Mouse (Mus musculus) embryonic facial prominence, embryonic 11.5 days (tissue): ENCODE results near the gene Msi2. TPM values are rescaled to one million over a fixed set of nuclear protein-coding genes. Genes with fewer than 3 reads are reported as not detected.
A peak's percentile ranks its signal among the peaks of the same experiment; 100 is the strongest.

ENCODE experiments used
- ATAC-seq: fragments of 200-750 bp; cut with Nextera tagmentation; replicated peaks from 2 replicates; pipeline ENCODE4 v1.8.0; 2017; ENCODE audit warnings: low read depth; ENCODE audit not compliant: insufficient number of reproducible peaks, low FRiP score, low TSS enrichment
- DNase-seq: peaks from one replicate; pipeline ENCODE4 v3.0.0-alpha.2; 2015; ENCODE audit warnings: low spot score
- H3K27ac ChIP-seq: fragments of 300-500 bp; sonication (generic); replicated peaks from 2 replicates; pipeline ENCODE4 v1.5.1; 2014; ENCODE audit warnings: mild to moderate bottlenecking, low read depth, low read length, control low read depth
- H3K27me3 ChIP-seq: fragments of 300-500 bp; sonication (generic); 2 replicates; pipeline ENCODE4 v1.6.1; 2014; ENCODE audit warnings: mild to moderate bottlenecking, low read length, moderate library complexity, mixed read lengths; ENCODE audit not compliant: control insufficient read depth, insufficient read depth
- H3K36me3 ChIP-seq: fragments of 300-500 bp; sonication (generic); replicated peaks from 2 replicates; pipeline ENCODE4 v1.6.1; 2014; ENCODE audit warnings: low read depth, mild to moderate bottlenecking, low read length, moderate library complexity, mixed read lengths; ENCODE audit not compliant: control insufficient read depth, insufficient read depth
- H3K4me1 ChIP-seq: fragments of 300-500 bp; sonication (generic); 2 replicates; pipeline ENCODE4 v1.6.1; 2014; ENCODE audit warnings: low read length, mixed read lengths; ENCODE audit not compliant: control insufficient read depth, insufficient read depth
- H3K4me2 ChIP-seq: fragments of 300-500 bp; sonication (generic); 2 replicates; pipeline ENCODE4 v1.6.1; 2014; ENCODE audit warnings: low read depth, mild to moderate bottlenecking, control low read depth, low read length, moderate library complexity
- H3K4me3 ChIP-seq: fragments of 300-500 bp; sonication (generic); 2 replicates; pipeline ENCODE4 v1.5.1; 2014; ENCODE audit warnings: low read depth, low read length, control low read depth
- H3K9ac ChIP-seq: fragments of 300-500 bp; sonication (generic); replicated peaks from 2 replicates; pipeline ENCODE4 v1.6.1; 2014; ENCODE audit warnings: mild to moderate bottlenecking, control low read depth, low read length
- H3K9me3 ChIP-seq: fragments of 300-500 bp; sonication (generic); replicated peaks from 2 replicates; pipeline ENCODE4 v1.6.1; 2016; ENCODE audit warnings: mild to moderate bottlenecking, low read length, inconsistent platforms, mixed read lengths; ENCODE audit not compliant: control insufficient read depth
- WGBS: fragments of 180-500 bp; shearing (Covaris S2); extraction: QIAGEN DNeasy Blood & Tissue Kit; methylation state at CpG from one replicate; pipeline ENCODE4 v1.1.7; 2014; 5-methylcytosine and 5-hydroxymethylcytosine counted together
- polyA plus RNA-seq: library from polyadenylated mRNA; unstranded; fragments of >200 nt; fragmentation: Nextera tagmentation; extraction: Ambion mirVana; gene quantifications from 2 replicates; pipeline ENCODE4 v1.2.1, GENCODE M21; 2014

Msi2 gene
- polyA plus RNA-seq, 1 experiment from 2014 or later: 13.4 TPM

DNA sequence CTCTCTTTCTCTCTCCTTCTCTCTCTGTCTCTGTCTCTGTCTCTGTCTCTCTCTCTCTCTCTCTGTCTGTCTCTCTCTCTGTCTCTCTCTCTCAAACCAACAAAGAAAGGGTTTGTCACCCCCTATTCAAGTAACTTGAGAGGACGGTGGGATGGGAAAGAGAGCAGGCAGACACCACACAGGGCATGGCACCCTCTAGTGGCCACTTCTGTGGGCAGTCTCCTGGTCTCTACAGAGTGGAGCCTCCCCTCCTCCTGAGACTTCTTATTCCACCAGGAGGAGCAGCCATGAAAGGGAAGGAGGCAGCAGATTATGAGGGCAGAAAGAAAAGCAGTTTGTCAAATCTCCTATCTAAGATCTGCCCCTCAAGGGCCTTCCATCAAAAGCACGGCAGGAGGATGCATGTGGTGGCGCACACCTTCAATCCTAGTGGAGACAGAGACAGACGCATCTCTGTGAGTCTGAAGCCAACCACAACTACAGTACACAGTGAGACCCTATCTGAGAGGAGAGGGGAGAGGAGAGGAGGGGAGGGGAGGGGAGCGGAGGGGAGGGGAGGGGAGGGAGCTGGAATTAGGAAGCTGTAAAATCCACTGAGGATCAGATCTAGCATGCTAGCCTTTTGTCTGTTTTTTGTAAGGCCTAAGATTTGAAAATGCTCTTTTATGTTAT is 305.8 kb downstream of the Msi2 start:
- Histone ChIP-seq H3K27me3 (no peaks in the 10 kb centered on the region), H3K4me3 (no peak overlapping the region), H3K36me3 (no peaks in the 10 kb centered on the region), H3K9ac (no peak overlapping the region), H3K4me2 (no peak overlapping the region), H3K9me3 (no peaks in the 10 kb centered on the region), H3K4me1 (no peaks in the 10 kb centered on the region), H3K27ac (no peak overlapping the region)
- no peak; the same call in 1 of the 2 replicates for ATAC-seq
- DNase-seq: peak; percentile 85
- 42% methylated on average over 5 of the region's 5 CpGs for WGBS

DNA sequence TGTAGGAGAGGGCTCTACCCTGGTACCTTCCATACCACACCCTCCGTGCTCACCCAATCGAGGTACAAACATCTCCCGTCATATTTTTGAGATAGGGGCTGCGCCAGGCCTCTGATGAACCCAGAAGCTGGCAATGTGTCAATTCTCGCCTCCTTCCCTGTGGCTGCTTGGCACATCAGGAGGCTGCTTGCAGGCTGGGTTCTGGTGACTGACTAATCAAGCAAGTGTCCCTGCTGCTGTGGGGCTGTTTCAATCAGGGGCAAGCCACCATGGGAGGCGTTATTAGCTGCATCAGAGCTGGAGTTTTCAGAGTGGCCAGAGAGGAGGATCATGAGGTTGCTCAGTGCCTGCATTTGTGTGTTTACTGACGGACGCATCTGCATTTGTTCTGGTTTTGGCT is 310.0 kb downstream of the Msi2 start:
- ATAC-seq: no peak
- H3K4me2 ChIP-seq: no peak overlapping the region
- H3K36me3 ChIP-seq: no peaks in the 10 kb centered on the region
- no peaks in the 10 kb centered on the region for H3K27me3 ChIP-seq
- no peak overlapping the region for H3K4me3 ChIP-seq
- H3K27ac ChIP-seq: no peak overlapping the region
- whole genome bisulfite sequencing: 93% methylated on average over 8 of the region's 8 CpGs
- H3K9me3 ChIP-seq: no peaks in the 10 kb centered on the region
- no peak for DNase-seq
- peaks cover 3% of the 10 kb centered on the region for H3K4me1 ChIP-seq
- H3K9ac ChIP-seq: no peak overlapping the region

DNA sequence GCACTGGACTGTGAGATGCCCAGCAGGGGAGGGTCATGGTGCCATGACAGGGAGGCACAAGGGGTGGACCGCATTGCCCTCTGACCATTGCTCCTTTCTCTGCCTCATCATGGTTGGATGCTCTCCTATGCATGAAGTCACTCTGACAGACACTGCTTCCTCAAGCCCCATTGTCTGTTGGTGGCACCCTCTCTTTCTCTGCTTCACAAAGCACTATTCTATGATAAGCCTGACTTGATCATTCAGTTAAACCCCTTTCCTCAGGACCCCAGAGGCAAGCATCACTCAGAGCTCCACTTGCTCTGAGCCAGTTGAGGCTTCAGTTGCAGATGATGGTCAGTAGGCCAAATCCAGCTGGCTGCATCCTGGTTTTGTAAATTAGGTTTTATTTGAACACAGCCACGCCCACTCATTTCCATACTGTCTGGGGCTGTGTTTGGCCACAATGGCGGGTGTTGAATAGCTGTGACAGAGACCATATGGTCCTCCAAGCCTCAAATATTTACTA is 311.9 kb downstream of the Msi2 start:
- WGBS: 66% methylated on average over 3 of the region's 3 CpGs
- Histone ChIP-seq H3K9ac (no peak overlapping the region), H3K27ac (no peak overlapping the region)

DNA sequence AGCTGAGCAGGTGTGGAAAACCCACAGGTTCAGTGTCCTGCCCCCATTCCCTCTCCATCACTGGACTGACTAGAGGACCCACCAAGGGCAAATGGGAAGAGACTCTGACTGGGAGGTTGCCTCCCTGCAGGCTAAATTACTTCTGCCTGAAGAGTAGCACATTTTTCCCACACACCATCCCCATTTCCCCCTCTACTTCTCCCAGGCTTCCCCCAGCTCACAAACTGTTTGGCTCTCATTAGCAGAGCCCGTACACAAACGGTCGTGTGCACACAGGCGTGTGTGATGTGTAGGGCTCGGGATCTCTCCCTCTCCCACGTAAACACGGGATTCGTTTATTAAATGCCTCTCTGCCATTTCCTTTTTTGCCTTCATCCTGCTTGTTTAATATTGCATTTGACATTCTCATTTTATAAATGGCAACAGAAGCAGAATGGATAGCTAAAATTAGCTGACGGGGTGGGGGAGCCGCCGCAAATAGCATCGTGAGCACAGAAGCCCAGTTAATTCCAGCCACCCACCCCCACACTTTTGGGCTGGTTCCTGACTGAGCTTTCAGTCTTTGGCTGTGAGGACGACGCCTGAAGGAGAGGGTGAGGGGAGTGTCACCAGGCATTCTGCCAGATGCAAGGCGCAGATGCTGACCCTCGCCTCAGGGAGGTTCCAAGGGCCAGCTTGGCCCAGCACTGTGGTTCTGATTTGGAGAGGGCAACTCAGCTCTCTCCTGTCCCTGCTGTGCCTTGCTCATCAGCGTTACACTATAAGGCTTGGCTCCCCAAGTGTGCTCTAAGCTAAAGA is 313.3 kb downstream of the Msi2 start:
- no peak for DNase-seq
- H3K36me3 ChIP-seq: no peaks in the 10 kb centered on the region

More for the DNA sequence above, 311.9 kb downstream of the Msi2 start:
- no peak overlapping the region for H3K4me3 ChIP-seq
- no peaks in the 10 kb centered on the region for H3K9me3 ChIP-seq
- no peaks in the 10 kb centered on the region for H3K36me3 ChIP-seq
- peaks cover 3% of the 10 kb centered on the region for H3K4me1 ChIP-seq
- DNase-seq: no peak
- peak; percentile 34; the same call in 1 of the 2 replicates for ATAC-seq
- H3K27me3 ChIP-seq: no peaks in the 10 kb centered on the region
- no peak overlapping the region for H3K4me2 ChIP-seq

DNA sequence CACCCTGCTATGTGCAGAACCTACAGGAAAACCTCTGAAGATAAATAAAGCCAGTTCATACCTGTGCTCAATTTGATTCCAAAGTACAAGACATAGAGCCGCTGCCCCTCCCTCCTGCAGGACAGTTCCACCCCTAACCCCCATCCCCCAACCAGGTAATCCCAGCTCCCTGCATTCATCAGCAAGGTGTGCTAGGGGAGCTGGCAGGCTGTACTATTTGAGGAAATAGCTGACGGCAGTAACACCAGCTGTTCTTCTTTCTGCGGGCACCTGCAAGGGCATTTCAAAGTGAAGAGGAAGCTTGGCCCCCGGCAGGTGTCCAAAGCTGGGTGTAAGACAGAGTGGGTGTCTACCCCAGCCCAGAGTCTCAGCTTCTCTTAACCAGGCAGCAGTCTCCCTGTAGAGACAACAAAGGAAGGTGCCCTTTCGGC is 314.1 kb downstream of the Msi2 start:
- Histone ChIP-seq H3K4me3 (no peak overlapping the region), H3K9ac (no peak overlapping the region), H3K9me3 (no peaks in the 10 kb centered on the region), H3K4me2 (no peak overlapping the region), H3K27me3 (no peaks in the 10 kb centered on the region), H3K27ac (no peak overlapping the region), H3K36me3 (no peaks in the 10 kb centered on the region), H3K4me1 (peaks cover 3% of the 10 kb centered on the region)
- ATAC-seq: no peak
- WGBS: 76% methylated on average over 5 of the region's 5 CpGs
- DNase-seq: no peak

More for the DNA sequence above, 313.3 kb downstream of the Msi2 start:
- ATAC-seq: no peak; the same call in 1 of the 2 replicates
- Histone ChIP-seq H3K9ac (no peak overlapping the region), H3K27ac (no peak overlapping the region), H3K9me3 (no peaks in the 10 kb centered on the region), H3K4me3 (no peak overlapping the region), H3K27me3 (no peaks in the 10 kb centered on the region), H3K4me1 (peaks cover 3% of the 10 kb centered on the region), H3K4me2 (no peak overlapping the region)
- WGBS: 48% methylated on average over 17 of the region's 17 CpGs

DNA sequence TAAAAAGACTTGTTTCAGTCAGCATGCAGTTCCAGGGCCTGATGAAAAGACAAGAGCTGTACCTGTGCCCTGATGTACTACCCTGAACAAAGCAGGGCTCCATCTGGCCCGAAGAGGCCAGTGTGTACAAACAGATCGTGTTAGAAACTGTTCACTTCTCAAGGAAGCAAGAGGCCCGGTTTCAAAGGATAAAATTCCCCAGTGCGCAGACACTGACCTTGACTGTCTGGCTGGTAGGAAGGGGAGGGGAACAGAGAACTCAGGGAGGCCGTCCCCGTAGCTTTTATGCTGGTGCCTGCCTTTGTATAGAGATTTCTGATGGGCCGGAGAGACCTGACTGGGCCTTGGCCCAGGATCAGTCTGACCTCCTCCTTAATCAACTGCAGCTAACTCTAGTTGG is 316.0 kb downstream of the Msi2 start:
- 47% methylated on average over 7 of the region's 7 CpGs for WGBS
- H3K9me3 ChIP-seq: no peaks in the 10 kb centered on the region
- no peak overlapping the region for H3K4me2 ChIP-seq
- H3K4me1 ChIP-seq: peaks cover 3% of the 10 kb centered on the region
- no peak for ATAC-seq
- H3K36me3 ChIP-seq: no peaks in the 10 kb centered on the region
- no peak overlapping the region for H3K4me3 ChIP-seq
- H3K27me3 ChIP-seq: no peaks in the 10 kb centered on the region
- no peak overlapping the region for H3K9ac ChIP-seq
- H3K27ac ChIP-seq: no peak overlapping the region
- DNase-seq: no peak

DNA sequence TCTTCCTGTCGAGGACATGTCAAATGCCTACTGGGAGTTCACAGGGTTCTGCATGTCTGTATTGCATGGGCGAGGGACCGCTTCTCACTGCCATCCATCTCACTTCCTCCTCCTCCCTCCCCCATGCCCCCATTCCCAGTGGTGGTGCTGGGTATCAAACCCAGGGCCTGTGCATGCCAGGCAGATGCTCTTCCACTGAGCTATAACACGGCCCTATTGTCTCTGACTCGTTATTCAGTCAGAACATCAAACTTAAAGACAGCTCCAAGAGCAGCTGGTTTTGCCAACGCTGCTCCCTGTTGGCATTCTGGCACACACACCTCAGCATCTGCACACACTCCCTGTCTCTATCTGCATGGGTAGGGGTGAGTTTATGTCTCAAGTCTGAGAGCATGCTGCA is 317.0 kb downstream of the Msi2 start:
- WGBS: 94% methylated on average over 6 of the region's 6 CpGs
- H3K27ac ChIP-seq: no peak overlapping the region
- DNase-seq (no peak), ATAC-seq (no peak)
- no peaks in the 10 kb centered on the region for H3K36me3 ChIP-seq
- H3K4me1 ChIP-seq: peaks cover 3% of the 10 kb centered on the region
- no peaks in the 10 kb centered on the region for H3K27me3 ChIP-seq
- H3K4me2 ChIP-seq: no peak overlapping the region
- no peaks in the 10 kb centered on the region for H3K9me3 ChIP-seq
- H3K4me3 ChIP-seq: no peak overlapping the region
- H3K9ac ChIP-seq: no peak overlapping the region

DNA sequence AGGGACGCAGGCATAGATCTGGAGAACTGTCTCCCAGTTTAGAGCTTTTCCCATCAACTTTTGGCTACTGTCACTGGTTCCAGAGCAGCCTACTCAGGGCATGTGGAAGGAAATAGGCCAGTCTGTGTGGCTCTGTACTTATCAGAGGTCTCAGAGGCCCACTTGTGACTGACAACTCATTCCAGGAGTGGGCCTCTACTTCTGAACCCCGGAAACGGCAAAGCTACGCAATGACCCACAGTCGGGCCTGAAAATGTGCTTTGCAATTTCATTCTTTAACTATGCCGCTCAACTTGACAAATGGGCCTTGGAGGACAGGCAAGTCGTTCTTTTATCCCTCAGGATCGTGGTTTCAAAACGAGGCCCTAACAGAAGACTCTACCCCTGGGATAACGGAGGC is 317.4 kb downstream of the Msi2 start:
- no peaks in the 10 kb centered on the region for H3K9me3 ChIP-seq
- no peak overlapping the region for H3K4me2 ChIP-seq
- H3K36me3 ChIP-seq: no peaks in the 10 kb centered on the region
- H3K4me1 ChIP-seq: peaks cover 3% of the 10 kb centered on the region
- no peak overlapping the region for H3K4me3 ChIP-seq
- ATAC-seq (no peak), DNase-seq (no peak)
- WGBS: 91% methylated on average over 10 of the region's 10 CpGs
- no peak overlapping the region for H3K9ac ChIP-seq
- no peak overlapping the region for H3K27ac ChIP-seq
- no peaks in the 10 kb centered on the region for H3K27me3 ChIP-seq
